Mouse (Mus musculus) mouse trophoblast stem cell (cell line): Measurements from ENCODE around the gene Olfr1501.
"Not testable (repeated sequence)": the region's sequence is repeated elsewhere in the genome, so short reads cannot be mapped to it uniquely, and the experiment has no call there.

ENCODE experiments used
- in situ Hi-C, 2 experiments: fragments of 300-500 bp; cut with MseI, MboI; formaldehyde crosslinking; loops; 2 replicates in 1 of 2; 3 replicates in 1 of 2; pipeline ENCODE4 v1.15.1; 2025

Gene Olfr1501

DNA sequence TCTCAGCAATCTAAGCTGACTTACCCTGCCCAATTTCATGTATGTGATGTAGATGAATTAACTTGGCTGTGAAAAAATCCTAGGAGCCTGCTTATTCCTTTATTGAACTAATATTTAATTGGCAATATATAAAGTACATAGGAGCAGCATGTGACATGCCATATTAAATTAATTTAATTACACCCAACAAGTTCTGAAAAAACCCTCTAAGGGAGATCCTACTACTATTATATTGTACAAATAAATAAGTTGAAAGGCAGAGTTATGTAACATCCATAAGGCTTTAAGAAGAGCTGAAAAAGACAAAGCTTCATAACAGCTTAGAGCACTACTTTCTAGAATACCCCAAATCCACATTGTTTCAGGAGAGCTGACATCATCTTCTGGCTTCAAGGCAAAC, at the start of gene Olfr1501:
Gene Olfr1501 (minus strand): TSS at position 101 of the 400 bp plus-strand sequence.
- in situ Hi-C loops, result not testable (repeated sequence)

DNA sequence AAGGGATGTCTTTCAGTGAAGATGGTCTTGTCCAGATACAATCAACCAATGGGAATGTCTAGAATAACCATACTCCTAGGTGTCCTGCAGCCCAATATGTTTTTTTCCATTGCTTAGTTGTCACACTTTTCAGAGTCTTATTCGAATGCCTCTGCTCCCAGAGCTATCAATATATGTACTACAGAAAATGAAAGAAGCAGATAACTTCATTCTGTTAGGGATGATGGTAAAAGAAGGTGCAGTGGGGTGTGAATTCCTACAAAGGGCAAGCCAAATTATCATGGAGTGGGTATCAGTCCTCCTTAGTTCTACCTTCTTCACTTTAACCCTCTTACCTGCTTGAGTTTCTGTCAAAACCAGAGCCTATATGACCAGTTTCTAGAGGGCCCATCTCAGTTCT, 47.3 kb upstream of the Olfr1501 start, which contains the start of gene Olfr1504:
Gene Olfr1504 (minus strand): TSS at position 101 of the 400 bp plus-strand sequence.
- in situ Hi-C loops, result no loop called here

DNA sequence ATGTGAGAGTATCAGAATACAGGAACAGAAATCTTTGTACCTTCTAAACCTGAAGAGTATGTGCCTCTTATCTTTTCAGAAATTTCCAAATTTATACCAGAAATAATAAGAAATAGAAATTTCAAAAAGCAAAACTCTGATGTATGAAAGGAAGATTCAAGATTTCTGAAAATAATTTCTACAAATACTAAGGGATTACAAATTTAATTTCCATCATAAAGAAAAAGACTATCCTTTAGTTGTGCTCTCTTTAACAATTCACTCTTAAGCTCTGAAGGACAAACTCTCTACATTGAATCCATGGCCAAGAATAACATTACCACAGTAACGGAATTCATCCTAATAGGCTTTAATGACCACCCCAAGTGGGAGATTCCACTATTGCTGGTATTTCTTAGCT, 11.0 kb upstream of the Olfr1501 start, which contains the start of gene Olfr1502:
Gene Olfr1502 (plus strand): TSS at position 301 of the 400 bp plus-strand sequence.
- in situ Hi-C loops, result no loop called here

DNA sequence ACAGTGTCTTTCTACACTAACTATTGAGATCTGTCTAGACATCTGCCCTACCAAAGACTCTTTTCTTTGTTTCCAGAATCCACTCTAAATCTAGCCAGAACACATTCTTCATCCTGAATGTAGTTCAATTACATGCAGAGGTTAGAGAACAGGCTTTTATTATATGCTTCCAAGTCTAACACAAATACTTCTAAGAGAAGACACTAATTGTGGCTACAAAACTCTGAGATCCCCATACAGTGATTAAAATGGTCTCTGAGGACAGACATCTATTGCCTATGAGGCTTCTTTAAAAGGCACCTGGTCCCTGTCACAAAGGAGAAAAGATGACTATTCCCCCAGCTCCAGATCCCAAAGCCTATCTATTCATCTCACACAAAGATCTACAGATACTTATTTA, 20.1 kb downstream of the Olfr1501 start, which contains the start of gene Olfr1500:
Gene Olfr1500 (minus strand): TSS at position 101 of the 400 bp plus-strand sequence.
- in situ Hi-C loops, result no loop called here

DNA sequence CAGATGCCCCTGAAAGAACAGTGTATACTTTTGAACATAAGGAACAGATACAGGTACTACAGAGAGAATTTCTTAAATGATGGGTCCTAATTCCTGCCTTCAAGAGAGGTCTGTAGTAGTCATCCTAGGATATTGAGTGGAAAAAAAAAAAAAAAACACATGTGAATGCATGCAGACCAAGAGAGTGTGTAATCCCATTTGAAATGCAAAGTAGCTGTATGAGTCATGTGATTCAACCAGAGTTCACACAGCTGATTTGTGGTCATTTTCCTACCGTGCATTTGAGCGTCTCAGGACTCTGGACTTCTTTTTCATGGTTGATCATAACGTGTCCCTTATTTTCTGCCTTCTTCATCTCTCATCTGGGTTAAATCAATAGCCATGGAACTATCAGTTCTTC, 22.0 kb downstream of the Olfr1501 start:
- in situ Hi-C loops, result no loop called here

DNA sequence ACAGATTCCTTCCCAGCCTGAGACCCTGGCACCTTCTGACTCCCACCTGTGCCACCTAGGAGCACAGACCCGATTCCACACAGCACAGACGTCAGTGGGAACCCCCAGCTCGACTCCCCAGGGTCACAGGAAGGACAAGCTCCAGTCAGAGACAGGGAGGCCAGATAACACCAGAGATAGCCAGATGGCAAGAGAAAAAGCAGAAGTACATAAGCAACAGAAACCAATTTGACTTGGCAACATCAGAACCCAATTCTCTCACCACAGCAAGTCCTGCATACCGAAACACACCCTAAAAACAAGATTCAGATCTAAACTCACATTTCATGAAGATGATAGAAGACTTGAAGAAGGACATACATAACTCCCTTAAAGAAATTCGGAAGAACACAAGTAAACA, 29.6 kb downstream of the Olfr1501 start:
- in situ Hi-C loops, result no loop called here

DNA sequence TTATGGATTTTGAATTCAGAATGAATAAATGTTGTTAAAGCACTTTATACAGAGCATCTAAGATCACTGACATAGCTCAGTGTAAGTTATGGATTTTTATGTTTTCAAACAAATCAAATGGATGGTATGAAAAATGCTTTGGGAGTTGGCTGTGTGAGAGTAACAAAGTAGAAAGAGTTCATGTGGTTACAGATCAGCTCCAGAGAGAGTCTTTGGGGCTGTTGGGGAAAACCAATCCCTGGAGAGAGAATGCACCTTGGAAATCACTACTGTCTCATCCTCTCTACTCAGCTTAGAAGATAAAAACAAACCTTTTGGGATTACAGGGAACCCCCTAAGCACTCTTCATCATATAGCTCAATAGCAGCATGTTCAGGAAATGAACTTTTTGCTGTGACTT, 31.1 kb downstream of the Olfr1501 start, which contains the start of gene Olfr1499:
Gene Olfr1499 (minus strand): TSS at position 101 of the 400 bp plus-strand sequence.
- in situ Hi-C loops, result no loop called here

DNA sequence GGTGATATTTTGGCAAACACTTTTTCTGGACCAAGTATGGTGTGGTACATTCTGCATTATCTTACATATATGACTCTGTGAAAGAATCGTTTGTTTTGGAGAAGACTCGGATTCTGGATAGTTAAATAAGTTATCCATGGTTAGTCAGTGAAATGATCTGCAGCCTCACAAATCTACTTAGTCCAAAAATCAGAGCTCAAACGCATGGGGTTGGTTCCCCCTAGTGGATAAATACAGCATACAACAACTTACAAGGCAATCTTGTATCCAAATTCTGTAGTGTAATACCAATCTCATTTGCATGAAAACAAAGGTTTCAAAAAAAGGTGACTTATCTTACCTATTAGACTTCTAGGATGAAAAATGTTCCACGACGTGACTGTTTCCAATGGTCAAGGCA, 31.7 kb downstream of the Olfr1501 start:
- in situ Hi-C loops, result no loop called here

DNA sequence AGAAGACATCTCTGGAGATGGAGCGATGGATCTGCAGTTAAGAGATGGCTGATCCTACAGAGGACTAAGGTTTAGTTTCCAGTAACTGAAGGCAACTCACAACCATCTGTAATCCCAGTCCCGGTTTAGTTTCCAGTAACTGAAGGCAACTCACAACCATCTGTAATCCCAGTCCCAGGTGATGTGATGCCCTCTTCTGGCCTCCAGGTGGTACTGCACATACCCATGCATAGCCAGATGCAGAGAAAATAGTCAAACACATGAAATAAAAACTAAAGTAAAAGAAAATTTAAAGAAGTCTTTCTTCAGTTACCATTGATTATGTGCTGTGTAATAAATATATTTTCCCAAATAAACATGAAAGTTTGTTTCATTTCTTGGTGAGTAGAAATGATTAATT, 37.7 kb downstream of the Olfr1501 start:
- in situ Hi-C loops, result no loop called here

DNA sequence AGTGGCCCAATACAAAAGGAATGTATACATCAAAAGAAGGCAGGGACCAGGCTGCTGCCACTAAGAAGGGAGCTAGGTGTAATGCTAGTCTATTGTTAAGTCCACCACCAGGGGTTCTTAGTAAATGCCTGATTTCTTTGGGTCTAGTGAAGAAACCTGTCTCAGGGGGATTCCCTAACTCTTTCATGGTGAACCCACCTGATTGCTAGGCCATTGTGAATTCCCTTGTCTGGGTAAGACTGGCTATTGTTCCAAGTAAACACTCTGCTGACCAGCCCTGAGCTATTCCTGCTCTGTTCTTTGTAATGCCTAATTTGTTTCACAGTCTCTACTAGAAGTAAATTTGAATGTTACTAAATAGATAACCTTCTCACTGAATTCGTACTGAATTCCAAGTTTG, 45.0 kb downstream of the Olfr1501 start:
- in situ Hi-C loops, result not testable (repeated sequence)

DNA sequence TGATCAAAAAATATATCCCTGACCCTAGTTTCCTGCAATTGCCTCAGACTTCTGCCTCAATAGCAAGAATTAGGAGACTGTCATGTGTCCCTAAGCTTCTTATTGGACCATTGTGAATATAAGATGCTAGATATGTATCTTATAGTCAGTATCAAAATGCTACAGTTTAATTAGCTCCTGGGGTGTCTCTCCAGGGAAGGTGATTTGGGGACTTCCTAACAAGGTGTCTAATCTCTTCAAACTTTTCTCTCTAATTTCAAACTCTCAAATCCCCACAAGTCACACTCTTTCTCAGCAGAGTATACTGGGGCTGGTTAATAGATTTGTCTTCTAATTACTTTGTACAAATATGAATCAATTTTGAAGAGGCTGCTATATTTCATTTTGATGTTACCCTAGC, 52.4 kb downstream of the Olfr1501 start, which contains the start of gene Olfr1497:
Gene Olfr1497 (minus strand): TSS at position 101 of the 400 bp plus-strand sequence.
- in situ Hi-C loops, result no loop called here
